Mouse (Mus musculus) G1E (cell line): ENCODE results near the gene Dpagt1.

Source experiments
- CTCF ChIP-seq: IDR thresholded peaks from 2 replicates; pipeline ENCODE4 v1.5.1; 2012; ENCODE audit warnings: low read depth, low read length, inconsistent platforms, mixed read lengths
- GATA1 ChIP-seq: IDR thresholded peaks from 2 replicates; pipeline ENCODE4 v1.6.1; 2012; ENCODE audit warnings: borderline replicate concordance, low read length, inconsistent platforms, mixed read lengths
- GATA2 ChIP-seq: IDR thresholded peaks from 2 replicates; pipeline ENCODE4 v1.6.1; 2012; ENCODE audit warnings: low read depth, low read length, inconsistent platforms, borderline replicate concordance
- POLR2AphosphoS5 ChIP-seq: IDR thresholded peaks from 2 replicates; pipeline ENCODE4 v1.6.1; 2012; ENCODE audit warnings: low read depth, low read length, inconsistent platforms; ENCODE audit not compliant: insufficient replicate concordance
- TAL1 ChIP-seq: conservative IDR thresholded peaks from 2 replicates; pipeline ENCODE4 v1.6.1; 2012; ENCODE audit warnings: low read depth, low read length, inconsistent platforms, mixed read lengths

DNA sequence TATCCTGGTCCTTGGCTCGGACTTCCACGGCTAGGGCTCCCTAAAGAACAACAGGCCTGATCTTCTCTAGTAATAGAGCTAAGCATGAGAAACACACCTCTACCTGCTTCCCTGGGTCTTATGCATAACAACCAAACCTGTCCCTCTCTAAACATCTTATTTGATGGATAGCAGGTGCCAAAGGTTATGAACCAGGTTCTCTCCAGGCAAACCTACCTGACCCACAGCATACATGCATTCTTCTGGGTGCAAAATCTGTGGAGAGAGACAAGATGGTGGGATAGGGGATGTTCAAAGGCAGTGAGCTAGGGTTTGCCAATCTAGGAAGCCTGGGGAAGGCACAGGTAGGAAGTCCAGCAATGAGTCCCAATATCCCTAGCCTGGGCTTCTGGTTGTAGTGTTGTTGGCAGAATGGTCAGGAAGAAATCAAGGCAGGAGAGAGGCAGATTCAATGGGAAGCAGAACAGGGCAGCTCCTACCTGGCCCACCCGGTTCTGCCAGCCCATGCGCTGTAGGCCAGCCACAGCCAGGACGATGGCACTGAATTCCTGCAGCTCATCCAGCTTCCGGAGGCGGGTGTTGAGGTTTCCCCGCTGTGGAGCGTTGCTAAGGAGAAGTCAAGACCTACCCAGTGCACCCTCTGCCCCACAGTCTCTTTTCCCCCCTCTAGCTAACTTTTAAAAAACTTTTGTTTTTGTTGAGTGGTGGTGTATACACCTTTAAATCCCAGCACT lies 11.8 kb downstream of the Dpagt1 start:
- TF ChIP-seq CTCF, result no peak
- peak; percentile 90 for TF ChIP-seq POLR2AphosphoS5
- no peak for TF ChIP-seq TAL1
- no peak for TF ChIP-seq GATA1
- no peak for TF ChIP-seq GATA2
